Mouse (Mus musculus) myocyte (in vitro differentiated cells): ENCODE measurements at regions not wholly inside any gene's neighbourhood (a gene's known extent, or its start where the extent isn't known, plus 50 kb on each side); places are given as distances from the start of the nearest gene placed in this dataset.

ENCODE experiments used
- MAX ChIP-seq: IDR thresholded peaks from one replicate; pipeline ENCODE4 v1.6.1; 2011; ENCODE audit warnings: low read depth, mild to moderate bottlenecking, control low read depth
- MYOD1 ChIP-seq, 3 experiments: IDR thresholded peaks; one replicate each; pipeline ENCODE4 v1.6.1; 2011; ENCODE audit warnings: control low read depth in 2 of 3, low read depth in 2 of 3, mild to moderate bottlenecking in 2 of 3, moderate library complexity in 1 of 3; ENCODE audit not compliant: insufficient read length in 2 of 3, control insufficient read depth in 1 of 3
- MYOG ChIP-seq, 3 experiments: IDR thresholded peaks; one replicate each; pipeline ENCODE4 v1.6.1; 2011; ENCODE audit warnings: control low read depth in 2 of 3, low read depth in 2 of 3, mild to moderate bottlenecking in 2 of 3; ENCODE audit not compliant: insufficient read length in 2 of 3, control insufficient read depth in 1 of 3, insufficient read depth in 1 of 3
- POLR2A ChIP-seq: IDR thresholded peaks from one replicate; pipeline ENCODE4 v1.6.1; 2011; ENCODE audit warnings: low read depth, mild to moderate bottlenecking, control low read depth, moderate library complexity; ENCODE audit not compliant: insufficient read length
- TCF12 ChIP-seq: IDR thresholded peaks from one replicate; pipeline ENCODE4 v1.6.1; 2011; ENCODE audit warnings: mild to moderate bottlenecking, control low read depth; ENCODE audit not compliant: poor library complexity, insufficient read depth, severe bottlenecking
- TCF3 ChIP-seq: IDR thresholded peaks from one replicate; pipeline ENCODE4 v1.6.1; 2011; ENCODE audit warnings: low read depth, control low read depth; ENCODE audit not compliant: insufficient read length

GRCm38 (mm10) chr8:6729571-6729970 is 1624.4 kb upstream of the Slc10a2 start:
- TF ChIP-seq POLR2A (no peak), MAX (no peak), TCF12 (no peak), TCF3 (no peak), MYOG (IDR thresholded peaks at IDR 0.05; ENCODE audit: control insufficient read depth in 1 of 3, insufficient read depth in 1 of 3, insufficient read length in 2 of 3, low read depth in 2 of 3) (no peak), MYOD1 (IDR thresholded peaks at IDR 0.05; ENCODE audit: control insufficient read depth in 1 of 3, insufficient read length in 2 of 3, low read depth in 2 of 3) (no peak)
